Mouse (Mus musculus): Measurements from ENCODE around the gene Hspbp1.
A peak's percentile ranks its signal among the peaks of the same experiment; 100 is the strongest.

The Hspbp1 gene

DNA sequence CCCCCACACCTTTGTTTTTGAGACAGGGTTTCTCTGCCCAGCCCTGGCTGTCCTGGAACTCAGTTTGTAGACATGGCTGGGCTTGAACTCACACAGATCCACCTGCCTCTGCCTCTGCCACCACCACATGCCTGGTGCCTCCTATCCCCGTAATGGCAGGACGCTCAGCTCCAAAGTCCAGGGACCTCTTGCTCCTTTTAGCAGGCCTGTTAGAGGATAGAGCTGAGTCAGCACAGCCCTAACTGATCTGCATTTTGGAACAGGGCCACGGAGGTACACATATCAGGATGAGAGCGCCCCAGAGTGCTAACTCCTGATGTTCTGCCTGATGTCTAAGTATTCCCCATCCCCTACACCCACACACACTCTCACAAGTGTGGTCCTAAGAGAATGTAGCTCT is 53.8 kb downstream of the Hspbp1 start, which contains the start of gene Tmem86b:
TSS of gene Tmem86b (minus strand) at position 392 of the 400 bp plus-strand sequence.
- no peak for DNase-seq (ENCODE audit: low read depth, low spot score)

DNA sequence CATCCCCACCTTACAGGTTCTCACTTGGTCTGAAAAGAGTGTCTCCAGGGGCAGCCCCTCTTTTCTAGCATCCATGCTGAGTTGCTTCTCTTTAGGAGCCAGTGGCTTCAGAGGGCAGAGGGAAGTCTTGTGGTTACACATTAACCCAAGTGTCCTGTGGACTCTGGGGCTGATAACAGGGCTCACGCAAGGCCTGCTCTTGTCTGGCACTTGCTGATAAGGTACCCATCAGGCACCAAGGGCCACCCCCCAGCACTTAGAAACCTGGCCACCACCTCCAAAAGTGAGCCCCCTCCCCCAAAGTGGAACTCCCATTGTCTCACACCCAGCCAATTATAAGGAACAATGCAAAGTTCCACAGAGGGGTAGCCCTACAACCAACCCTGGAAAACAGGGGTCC is 54.7 kb downstream of the Hspbp1 start:
- no peak for DNase-seq (ENCODE audit: low read depth, low spot score)

DNA sequence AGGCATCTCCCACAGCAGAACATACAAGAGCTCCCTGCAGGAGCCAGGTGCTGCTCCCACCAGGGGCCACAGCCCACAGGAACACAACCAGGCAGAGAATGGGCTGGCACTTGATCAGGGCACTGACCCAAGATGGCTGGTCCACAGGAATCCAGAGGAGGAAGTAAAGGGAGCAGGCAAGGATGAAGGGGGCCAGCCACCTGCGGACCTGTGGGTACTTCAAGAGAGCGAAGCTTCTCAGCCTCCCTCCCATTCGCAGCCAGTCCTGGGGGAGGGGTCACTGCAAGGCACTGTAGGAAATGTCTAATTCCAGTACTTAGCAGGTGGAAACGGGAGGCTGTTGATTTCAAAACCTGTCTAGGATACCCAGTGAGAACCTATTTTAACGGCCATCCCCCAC is 55.3 kb downstream of the Hspbp1 start:
- DNase-seq (ENCODE audit: low read depth, low spot score) = no peak

DNA sequence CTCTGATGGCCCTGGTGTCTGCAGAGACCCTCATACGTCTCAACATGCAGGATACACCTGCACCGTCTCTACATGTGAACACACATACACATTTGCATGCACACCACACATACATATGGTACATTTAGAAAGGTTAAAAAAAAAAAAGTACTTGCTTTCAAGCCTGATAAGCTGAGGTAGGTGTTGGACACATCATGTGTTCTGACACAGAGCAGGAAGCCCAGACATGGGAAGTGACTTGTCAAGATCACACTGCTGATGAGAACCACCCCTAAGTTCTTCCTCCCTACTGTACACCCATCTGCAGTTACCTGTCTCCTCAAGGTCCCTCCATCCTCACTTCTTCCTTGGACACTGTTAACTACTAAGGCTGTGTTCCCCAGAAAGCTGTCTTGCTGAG is 58.9 kb downstream of the Hspbp1 start:
- no peak for DNase-seq (ENCODE audit: low read depth, low spot score)

DNA sequence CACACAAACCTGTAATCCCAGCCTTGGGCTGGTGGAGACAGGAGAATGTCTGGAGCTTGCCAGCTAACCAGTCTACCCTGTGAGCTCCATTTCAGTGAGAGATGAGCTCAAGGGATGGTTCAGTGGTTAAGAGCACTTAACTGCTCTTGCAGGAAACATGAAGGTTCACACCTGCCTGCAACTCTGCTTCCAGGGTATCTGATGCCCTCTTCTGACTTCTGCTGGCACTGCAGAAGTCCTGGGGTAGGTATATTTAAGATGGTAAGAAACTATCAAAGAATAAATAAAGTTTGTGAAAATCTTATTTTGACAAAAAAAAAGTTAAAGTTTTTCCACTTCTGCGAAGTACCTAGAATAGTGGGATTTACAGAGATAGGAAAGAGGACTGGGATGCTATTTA is 60.5 kb downstream of the Hspbp1 start:
- DNase-seq (ENCODE audit: low read depth, low spot score) = peak; percentile 5

DNA sequence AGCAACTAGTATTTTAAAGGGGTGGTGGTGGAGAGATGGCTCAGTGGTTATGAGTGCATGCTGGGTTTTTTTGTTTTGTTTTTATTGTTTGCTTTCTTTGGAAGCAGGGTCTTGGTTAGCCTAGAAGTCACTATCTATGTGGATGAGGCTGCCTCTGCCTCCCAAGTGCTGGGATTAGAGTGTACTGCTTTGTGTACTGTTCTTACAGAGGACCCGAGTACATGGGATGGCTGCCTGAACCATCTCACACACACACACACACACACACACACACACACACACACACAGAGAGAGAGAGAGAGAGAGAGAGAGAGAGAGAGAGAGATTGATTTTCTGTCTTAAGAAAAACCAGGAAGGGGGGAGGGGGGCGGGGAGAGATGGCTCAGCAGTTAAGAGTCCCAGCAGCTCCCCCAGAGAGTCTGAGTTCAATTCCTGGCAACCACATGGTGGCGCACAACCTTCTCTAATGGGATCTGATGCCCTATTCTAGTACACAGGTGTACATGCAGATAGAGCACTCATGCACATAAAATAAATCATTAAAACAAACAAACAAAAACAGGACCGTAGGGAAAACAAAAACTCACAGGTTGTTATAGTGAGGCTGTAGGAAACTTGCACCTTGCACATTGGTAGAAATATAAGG is 61.2 kb downstream of the Hspbp1 start:
- DNase-seq (ENCODE audit: low read depth, low spot score) = peak; percentile 18

DNA sequence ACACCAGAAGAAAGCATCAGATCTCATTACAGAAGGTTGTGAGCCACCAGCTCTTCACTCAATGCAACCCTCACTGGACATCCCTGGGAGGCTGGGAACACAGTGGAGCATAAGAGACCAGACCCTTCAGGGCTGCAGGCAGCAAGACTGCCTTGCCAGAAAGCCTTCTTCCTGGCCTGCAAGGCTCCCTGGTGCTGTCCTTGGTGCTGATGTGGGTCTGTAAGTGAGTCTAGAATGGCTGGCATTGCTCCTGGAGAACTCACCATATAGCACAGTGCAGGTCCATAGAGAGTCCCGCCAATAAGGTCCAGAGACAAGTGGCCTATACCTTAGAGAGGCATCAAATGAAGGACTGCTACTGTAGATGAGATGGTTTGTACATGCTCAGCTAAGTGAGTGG is 64.9 kb downstream of the Hspbp1 start:
- no peak for DNase-seq (ENCODE audit: low read depth, low spot score)

DNA sequence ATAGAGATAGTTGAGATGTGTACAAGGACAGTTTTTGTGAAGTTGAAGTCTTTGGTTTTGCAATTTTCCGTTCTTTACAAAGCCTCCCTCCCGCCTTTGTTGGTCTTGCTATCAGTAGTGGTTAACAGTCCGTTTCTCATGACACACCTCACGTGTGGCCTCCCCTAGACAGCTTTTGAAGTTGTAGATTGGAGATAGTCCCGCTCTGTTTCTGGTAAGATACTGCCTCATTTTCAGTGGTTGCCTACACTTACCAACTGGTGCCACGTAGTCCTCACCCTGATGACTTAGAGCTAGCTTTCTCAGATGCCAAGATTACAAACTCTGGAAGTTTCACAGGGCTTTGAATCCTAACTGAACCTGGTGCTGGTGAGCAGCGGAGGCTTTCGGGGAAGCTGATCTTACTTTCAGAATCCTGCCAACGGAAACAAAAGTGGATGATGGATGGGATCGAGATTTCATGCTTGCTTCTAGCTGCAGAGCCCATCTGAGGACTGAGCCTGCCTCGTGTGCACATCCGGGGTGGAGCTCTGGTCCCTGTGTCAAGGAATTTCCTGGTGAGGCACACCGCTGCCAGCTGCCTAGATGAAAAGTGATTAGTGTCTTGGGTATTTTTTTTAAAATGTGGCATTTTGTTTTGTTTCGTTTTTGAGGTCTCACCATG is 71.0 kb downstream of the Hspbp1 start:
- no peak for DNase-seq (ENCODE audit: low read depth, low spot score)

DNA sequence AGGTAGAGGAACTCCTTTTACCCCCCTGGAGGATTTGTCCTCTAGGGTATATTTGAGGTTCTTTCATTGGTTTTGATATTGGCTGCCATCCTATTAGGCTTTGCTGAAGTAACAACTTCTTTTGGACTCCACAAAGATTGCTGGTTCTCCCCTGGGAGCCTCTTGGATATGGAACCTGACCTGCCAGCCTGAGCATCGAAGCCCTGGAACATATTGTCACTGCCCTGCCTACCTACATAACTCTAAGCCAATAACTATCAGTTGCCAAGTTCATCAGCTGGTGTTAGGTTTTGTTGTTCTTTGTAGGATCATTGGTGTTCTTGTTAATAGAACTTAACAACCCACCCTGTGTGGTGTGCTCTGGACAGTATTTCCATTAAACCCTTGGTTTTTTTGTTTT is 71.9 kb downstream of the Hspbp1 start:
- no peak for DNase-seq (ENCODE audit: low read depth, low spot score)

DNA sequence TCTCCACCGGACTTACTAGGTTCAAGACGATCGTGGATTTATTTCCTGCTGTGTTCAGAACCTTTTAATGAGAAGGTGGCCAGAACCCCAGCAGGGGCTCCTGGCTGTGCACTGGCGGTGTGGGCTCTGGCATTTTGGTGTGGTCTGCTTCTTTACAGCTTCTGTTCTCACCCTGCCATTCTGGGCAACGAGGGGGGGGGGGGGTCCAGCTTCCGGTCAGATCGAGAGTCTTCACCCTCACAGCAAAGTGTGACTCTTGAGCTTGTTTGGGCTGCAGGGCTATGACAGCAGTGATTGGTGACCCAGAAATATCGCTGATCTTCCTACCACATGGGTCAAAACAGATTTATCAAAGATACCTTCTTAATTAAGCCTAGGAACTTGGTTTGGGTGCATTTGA is 72.5 kb downstream of the Hspbp1 start:
- DNase-seq (ENCODE audit: low read depth, low spot score) = no peak

DNA sequence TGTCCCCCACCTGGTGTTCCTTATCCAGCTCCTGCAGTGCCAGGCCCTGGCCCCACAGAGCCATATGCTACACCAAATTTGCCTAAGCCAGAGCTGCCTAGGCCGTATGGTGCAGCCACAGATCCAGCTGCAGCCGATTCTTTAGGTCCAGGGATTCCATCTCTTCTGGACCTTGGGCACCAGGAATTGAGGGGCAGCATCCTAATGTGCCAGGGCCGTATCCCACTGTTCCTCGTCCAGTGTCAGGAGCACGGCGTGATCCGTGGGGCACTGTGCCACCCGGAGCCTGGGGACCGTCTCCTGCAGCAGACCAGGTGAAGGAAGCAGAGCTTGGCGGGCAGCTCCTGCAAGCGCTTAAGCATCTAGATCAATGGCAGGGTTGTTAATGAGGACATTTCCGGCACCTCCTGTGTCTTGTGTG is 72.9 kb downstream of the Hspbp1 start:
- DNase-seq (ENCODE audit: low read depth, low spot score) = no peak

DNA sequence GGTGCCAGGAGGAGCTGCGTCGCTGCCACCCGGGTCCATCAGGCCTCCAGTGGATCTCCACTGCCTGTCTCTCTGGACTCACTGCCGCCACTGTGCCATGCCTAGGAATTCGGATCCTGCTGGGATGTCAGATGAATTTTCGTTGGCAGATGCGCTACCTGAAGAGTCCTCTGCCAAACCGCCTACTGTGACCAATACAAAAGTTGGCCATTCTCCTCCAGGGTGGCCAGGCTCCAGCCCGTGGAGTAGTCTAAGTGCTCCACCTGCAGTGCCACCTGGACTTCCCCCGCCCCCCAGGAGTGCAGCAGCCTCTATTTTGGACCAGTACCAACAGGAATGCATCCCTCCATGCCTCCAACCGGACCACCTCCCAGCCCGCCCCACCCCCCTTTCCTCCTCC is 73.4 kb downstream of the Hspbp1 start:
- DNase-seq (ENCODE audit: low read depth, low spot score) = no peak

Measured in telencephalon, adult 2 months (tissue).